Mouse (Mus musculus): ENCODE data around the gene Unc5a.

Unc5a gene

DNA sequence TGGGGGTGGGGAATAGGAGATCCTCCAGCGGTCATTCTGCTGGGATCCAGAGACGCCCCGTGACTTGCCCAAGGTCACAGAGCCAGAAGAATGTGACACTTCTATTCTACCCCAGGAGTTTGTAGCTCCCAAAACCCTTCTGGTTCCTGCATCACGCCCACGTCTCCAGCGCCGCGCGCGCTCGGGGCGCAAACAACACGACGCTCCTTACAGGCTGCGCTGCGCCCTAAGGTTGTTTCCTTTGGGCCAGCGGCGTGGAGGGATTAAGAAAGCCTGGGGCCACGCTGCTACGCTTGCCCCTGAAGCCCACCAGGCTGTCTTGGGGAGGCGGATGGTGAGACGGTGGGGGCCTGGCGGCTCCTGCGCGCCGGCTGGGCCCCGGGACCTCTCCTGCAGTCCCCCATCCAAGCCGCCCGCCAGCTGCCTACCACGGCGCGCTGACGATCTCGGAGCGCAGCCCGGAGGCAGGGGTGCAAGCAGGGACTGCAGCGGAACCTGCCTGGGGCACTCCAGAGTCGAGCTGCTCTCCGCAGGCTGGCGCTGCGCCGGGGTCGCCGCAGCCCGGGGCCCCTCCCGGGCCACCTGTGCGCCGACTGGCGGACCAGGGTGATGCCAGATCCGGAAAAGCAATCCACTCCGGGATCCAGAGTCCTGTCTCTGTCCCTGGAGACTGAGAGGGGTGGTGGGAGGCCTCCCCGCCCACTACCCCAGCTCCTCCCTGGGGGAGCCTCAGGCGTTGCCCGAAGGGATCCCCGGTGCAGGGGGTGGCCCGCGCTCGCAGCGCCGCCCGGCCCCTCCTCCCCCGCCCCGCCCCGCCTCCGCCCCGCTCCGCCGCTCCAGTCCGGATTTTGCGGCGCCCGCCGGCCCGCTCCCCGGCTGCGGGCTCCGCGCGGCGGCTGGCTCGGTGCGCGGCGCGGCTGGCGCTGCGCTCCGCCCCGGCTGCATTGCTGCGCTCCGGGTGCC lies at the start of gene Unc5a:
Gene Unc5a (plus strand): TSS at position 881 of the 963 bp plus-strand sequence.
- peak; percentile 74 to 76 for DNase-seq (ENCODE audit: low spot score in 2 of 2)

DNA sequence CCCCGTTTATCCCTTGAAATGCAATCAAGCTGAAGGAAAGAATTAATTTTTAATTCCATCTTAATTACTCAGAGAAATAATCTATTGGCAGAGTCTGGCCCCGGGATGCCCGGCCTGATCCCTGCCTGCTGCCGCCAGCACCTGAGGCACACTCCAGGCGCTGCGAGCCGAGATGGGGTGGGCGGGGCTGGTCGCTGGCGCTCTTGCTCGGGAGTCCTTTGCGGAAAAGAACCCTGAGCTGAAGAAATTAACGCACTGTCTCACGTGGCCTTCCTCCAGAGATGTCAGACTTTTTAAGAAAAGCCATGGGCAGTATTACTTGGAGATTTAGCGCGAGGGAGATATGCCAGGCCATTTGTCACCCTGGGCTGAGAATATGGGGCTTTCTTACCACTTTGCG lies 37.2 kb upstream of the Unc5a start:
- no peak for DNase-seq (ENCODE audit: low spot score in 2 of 2)

GRCm38 (mm10) chr13:54912894-54913621 lies 36.2 kb upstream of the Unc5a start:
- no peak for DNase-seq (ENCODE audit: low spot score in 2 of 2)

DNA sequence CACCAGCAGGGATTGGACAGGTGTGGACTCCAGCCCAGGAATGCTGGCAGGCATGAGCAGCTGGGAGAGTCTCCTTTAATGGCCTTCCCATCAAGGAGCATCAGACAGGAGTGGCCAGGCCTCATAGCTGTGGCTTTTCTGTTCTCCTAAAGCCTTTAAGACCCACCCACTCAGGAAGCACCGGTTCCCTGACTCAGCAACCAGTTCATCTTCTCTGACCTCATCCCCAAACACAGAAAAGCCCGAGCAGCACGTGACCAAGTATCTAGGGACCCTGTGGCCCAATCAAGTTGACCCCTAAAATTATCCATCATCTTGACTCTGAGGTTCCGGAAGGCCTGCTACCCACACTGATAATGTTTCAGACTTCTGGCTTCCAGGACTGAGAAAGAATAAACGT lies 32.6 kb upstream of the Unc5a start:
- no peak for DNase-seq (ENCODE audit: low spot score in 2 of 2)

GRCm38 (mm10) chr13:54918910-54919309 lies 30.3 kb upstream of the Unc5a start:
- DNase-seq (ENCODE audit: low spot score in 2 of 2), result no peak

GRCm38 (mm10) chr13:54919666-54920065 lies 29.5 kb upstream of the Unc5a start:
- no peak for DNase-seq (ENCODE audit: low spot score in 2 of 2)

DNA sequence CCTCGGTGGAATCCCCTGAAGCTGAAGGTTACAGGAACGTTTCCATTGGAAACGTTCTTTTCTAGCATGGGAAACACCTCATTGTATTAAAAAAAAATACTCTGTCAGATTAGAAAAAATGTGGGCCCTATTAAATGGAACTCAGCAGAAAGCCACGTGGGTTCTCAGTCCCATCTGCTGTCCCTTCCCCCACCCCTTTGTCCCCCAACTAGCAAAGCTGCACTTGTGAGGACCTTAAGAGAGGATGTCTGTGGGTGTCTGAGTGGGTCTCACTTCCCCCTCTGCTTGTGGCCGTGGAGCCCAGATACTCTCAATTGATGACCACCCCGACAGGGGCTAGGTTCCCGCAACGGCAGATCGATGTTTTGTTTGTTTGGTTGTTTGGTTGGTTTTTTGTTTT lies 27.5 kb upstream of the Unc5a start:
- DNase-seq (ENCODE audit: low spot score in 2 of 2), result no peak

GRCm38 (mm10) chr13:54923705-54924104 lies 25.5 kb upstream of the Unc5a start:
- no peak for DNase-seq (ENCODE audit: low spot score in 2 of 2)

- DNase-seq (ENCODE audit: low spot score in 2 of 2), result no peak
These were observed 23.7 kb upstream of the Unc5a start for GRCm38 (mm10) chr13:54925466-54925865.

GRCm38 (mm10) chr13:54926654-54927053 lies 22.6 kb upstream of the Unc5a start:
- DNase-seq (ENCODE audit: low spot score in 2 of 2), result no peak

DNA sequence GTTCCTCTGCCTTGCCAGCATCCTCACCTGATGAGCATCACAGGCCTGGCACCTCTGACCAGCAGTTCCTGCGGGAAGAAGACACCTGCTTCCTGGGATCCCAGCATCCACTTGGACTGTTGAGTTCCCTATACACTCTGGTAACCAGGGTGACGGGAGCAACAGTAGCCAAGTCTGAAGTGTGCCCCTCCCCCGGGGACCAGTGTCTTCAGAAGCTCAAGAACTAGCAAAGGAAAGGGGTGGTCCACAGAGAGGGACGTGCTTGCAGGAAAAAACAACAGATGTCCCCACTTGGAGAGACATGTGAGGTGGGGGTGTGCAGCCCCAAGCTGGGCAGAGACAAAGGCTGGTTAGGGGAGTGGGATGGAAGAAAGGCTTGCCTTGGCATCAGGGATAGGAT lies 19.1 kb upstream of the Unc5a start:
- no peak for DNase-seq (ENCODE audit: low spot score in 2 of 2)

GRCm38 (mm10) chr13:54934873-54935272 lies 14.3 kb upstream of the Unc5a start:
- no peak for DNase-seq (ENCODE audit: low spot score in 2 of 2)

GRCm38 (mm10) chr13:54936173-54936572 lies 13.0 kb upstream of the Unc5a start:
- peak; percentile 53 to 56 for DNase-seq (ENCODE audit: low spot score in 2 of 2)

- peak; percentile 47 to 52 for DNase-seq (ENCODE audit: low spot score in 2 of 2)
These were observed 11.3 kb upstream of the Unc5a start for GRCm38 (mm10) chr13:54937885-54938284.

DNA sequence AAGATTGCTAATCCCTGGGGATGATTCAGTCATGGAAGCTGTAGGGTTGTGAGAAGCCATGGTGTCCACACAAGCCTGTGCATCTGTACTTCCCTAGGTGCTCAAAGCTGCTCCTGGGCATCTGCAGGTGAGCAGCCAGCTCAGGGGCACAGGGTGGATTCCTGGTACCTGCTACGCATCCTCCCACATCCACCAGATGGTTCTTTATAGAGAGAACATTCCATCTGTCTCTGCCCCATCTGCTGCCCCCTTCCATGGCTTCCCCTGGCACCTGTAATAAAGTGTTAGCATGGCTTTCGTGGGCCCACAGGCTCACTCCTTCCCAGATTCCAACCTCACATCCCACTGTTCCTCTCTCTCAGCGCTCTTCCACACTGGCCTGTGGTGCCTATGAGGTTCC lies 10.7 kb upstream of the Unc5a start:
- DNase-seq (ENCODE audit: low spot score in 2 of 2), result no peak

DNA sequence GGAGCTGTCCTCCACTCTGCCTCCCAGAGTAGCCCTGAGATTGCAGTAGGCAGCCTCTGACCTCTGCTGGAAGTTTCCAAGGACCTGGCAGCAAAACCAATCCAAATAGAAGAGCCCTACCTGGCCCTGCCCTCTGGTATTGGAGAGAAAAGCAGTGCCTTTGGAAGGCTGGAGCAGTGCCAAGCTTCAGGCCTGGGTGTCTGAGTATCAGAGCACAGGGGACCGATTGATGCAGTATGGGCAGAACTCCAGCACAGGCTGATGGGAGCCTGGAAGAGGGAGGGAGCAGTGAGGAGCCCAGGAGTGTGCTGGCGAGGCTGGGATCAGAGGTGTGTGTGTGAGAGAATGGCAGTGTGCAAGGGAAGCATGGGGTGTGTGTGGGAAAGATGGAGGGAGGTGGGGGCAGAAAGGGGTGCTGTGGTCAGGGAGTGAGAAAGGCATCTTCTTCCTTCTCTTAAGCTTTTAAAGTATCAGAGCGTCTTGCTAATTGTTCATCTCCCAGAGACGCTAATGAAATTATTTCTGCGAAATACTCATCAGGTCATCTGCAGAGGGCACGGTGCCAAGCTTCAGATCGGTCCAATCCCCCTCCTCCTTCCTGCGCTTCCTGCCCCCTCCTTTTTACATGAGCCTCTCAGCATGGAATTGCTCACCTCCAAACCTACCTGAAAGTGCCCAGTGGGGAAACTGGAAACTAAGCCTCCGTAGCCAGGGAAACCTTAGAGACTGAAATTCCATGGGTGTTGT lies 4.6 kb upstream of the Unc5a start:
- no peak for DNase-seq (ENCODE audit: low spot score in 2 of 2)

DNA sequence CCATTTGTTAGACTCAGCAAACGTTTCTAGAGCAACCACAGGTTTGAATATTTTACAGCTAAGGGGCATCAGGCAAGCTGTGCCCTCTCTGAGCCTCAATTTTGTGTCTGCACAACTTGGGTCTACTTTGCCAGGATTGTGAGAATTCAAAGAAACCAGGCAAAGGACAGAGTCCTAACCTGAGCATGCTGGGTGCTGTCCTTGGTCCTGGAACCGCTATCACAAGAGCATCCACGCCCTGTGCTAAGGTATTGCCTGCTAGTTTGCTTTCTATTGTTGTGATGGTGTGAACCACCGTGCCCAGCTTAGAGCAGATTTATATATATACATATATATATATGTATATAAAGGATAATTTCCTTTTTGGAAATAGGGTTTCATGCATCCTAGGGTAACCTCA lies 3.9 kb upstream of the Unc5a start:
- no peak for DNase-seq (ENCODE audit: low spot score in 2 of 2)

DNA sequence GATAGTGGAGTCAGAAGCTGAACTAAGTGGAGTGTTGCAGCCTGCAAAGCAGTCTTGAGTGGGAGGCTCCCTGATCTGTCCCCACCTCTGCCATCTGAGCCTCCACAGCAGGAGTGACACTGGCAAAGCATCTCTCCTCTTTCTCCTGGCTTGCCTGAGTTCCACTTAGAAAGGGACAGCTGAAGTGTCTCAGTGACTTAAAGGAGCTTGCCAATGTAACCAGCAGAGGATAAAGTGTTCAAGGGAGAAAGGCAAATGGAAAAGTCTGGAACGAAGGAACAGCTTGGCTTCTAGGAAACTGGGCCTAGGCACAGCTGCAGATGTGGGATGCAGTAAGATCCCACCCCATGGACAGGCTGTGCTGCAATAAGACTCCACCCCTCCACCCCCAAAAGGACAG lies 2.8 kb upstream of the Unc5a start:
- no peak for DNase-seq (ENCODE audit: low spot score in 2 of 2)

- DNase-seq (ENCODE audit: low spot score in 2 of 2), result peak in 1 of 2 experiments; percentile 48
These were observed 381 bp downstream of the Unc5a start for GRCm38 (mm10) chr13:54949592-54949991.

GRCm38 (mm10) chr13:54950131-54950530 lies 920 bp downstream of the Unc5a start:
- no peak for DNase-seq (ENCODE audit: low spot score in 2 of 2)

DNA sequence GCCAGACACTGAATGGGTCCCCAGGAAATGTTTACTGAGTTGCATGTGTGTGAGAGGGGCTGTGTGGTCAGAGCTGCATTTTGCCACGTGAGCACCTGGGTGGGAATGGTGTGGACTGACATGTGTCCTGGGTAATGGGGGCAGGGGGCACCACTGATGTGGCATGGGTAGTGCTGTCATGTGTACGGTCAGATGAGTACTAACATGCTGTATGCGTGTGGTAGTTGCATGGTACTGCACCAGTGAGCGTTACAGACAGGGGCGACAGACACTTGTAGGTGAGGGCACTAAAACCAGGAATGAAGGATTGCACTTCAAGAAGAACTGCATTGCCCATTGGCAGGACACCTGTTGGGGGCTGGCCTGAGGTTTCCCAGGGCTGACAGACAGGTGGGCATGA lies 2.0 kb downstream of the Unc5a start:
- no peak for DNase-seq (ENCODE audit: low spot score in 2 of 2)

- no peak for DNase-seq (ENCODE audit: low spot score in 2 of 2)
These were observed 5.5 kb downstream of the Unc5a start for GRCm38 (mm10) chr13:54954745-54955144.
